Mouse (Mus musculus): ENCODE data around the gene Hrct1.
A peak's percentile ranks its signal among the peaks of the same experiment; 100 is the strongest.

Gene Hrct1

GRCm38 (mm10) chr4:43728576-43728954, 1.6 kb downstream of the Hrct1 start:
- DNase-seq, result peak; percentile 64 to 74

GRCm38 (mm10) chr4:43729126-43729525, 2.1 kb downstream of the Hrct1 start:
- DNase-seq, result no peak

- DNase-seq, result peak; percentile 74 to 89
Measured at GRCm38 (mm10) chr4:43729794-43730550, 3.0 kb downstream of the Hrct1 start, which contains the start of gene Spaar. Gene Spaar (plus strand): TSS chr4:43730034.

GRCm38 (mm10) chr4:43730750-43731297, 3.8 kb downstream of the Hrct1 start:
- peak; percentile 44 to 63 for DNase-seq

- DNase-seq, result no peak
Measured at GRCm38 (mm10) chr4:43732171-43732570, 5.2 kb downstream of the Hrct1 start.

- DNase-seq, result no peak
Measured at GRCm38 (mm10) chr4:43733186-43733585, 6.2 kb downstream of the Hrct1 start.

- DNase-seq, result no peak
Measured at GRCm38 (mm10) chr4:43737144-43737543, 10.2 kb downstream of the Hrct1 start.

- no peak for DNase-seq
Measured at GRCm38 (mm10) chr4:43738989-43739674, 12.1 kb downstream of the Hrct1 start.

- DNase-seq, result no peak
Measured at GRCm38 (mm10) chr4:43741526-43741925, 14.5 kb downstream of the Hrct1 start.

GRCm38 (mm10) chr4:43742637-43743036, 15.6 kb downstream of the Hrct1 start:
- no peak for DNase-seq

- no peak for DNase-seq
Measured at GRCm38 (mm10) chr4:43743099-43743498, 16.1 kb downstream of the Hrct1 start.

- DNase-seq, result no peak
Measured at GRCm38 (mm10) chr4:43745187-43745586, 18.2 kb downstream of the Hrct1 start.

- no peak for DNase-seq
Measured at GRCm38 (mm10) chr4:43757213-43757612, 30.2 kb downstream of the Hrct1 start.

- peak in 1 of 2 experiments; percentile 47 for DNase-seq
Measured at GRCm38 (mm10) chr4:43759571-43760418, 32.8 kb downstream of the Hrct1 start.

- peak; percentile 36 to 54 for DNase-seq
Measured at GRCm38 (mm10) chr4:43760460-43760859, 33.5 kb downstream of the Hrct1 start.

- DNase-seq, result no peak
Measured at GRCm38 (mm10) chr4:43761336-43761735, 34.3 kb downstream of the Hrct1 start.

GRCm38 (mm10) chr4:43763410-43763809, 36.4 kb downstream of the Hrct1 start:
- peak; percentile 41 to 71 for DNase-seq

GRCm38 (mm10) chr4:43768341-43768740, 41.4 kb downstream of the Hrct1 start:
- DNase-seq, result no peak

- no peak for DNase-seq
Measured at GRCm38 (mm10) chr4:43769374-43769773, 42.4 kb downstream of the Hrct1 start.

- no peak for DNase-seq
Measured at GRCm38 (mm10) chr4:43770909-43771308, 43.9 kb downstream of the Hrct1 start, which contains the start of gene Olfr159. Gene Olfr159 (minus strand): TSS chr4:43771009.

GRCm38 (mm10) chr4:43771626-43772025, 44.6 kb downstream of the Hrct1 start:
- DNase-seq, result no peak

GRCm38 (mm10) chr4:43772304-43772703, 45.3 kb downstream of the Hrct1 start:
- no peak for DNase-seq

Data from lung, postnatal 4 days (tissue).